Mouse (Mus musculus) hematopoietic stem cell, adult 5-6 weeks (primary cell): ENCODE results near the gene Wnt9a. TPM values are rescaled to one million over a fixed set of nuclear protein-coding genes. Genes with fewer than 3 reads are reported as not detected.
A peak's percentile ranks its signal among the peaks of the same experiment; 100 is the strongest.
"Not testable (repeated sequence)": the region's sequence is repeated elsewhere in the genome, so short reads cannot be mapped to it uniquely, and the experiment has no call there.

Experiments
- ATAC-seq, 2 experiments: fragments of 125-278 bp in 1 of 2; replicated peaks in 1 of 2; 2 replicates each; pipeline ENCODE4 v1.8.0; 2016 to 2017; ENCODE audit warnings: inconsistent platforms in 2 of 2, mild to moderate bottlenecking in 2 of 2, moderate number of reproducible peaks in 2 of 2, low read depth in 1 of 2, moderate TSS enrichment in 1 of 2; ENCODE audit not compliant: low FRiP score in 2 of 2, poor library complexity in 2 of 2, severe bottlenecking in 2 of 2, insufficient read depth in 1 of 2, low TSS enrichment in 1 of 2
- total RNA-seq: library from RNA; stranded (forward); fragments of 172-1452, 232-1000 nt; gene quantifications from 2 replicates; pipeline ENCODE4 v1.2.3, GENCODE M21; 2017

The Wnt9a gene
- total RNA-seq, 1 experiment from 2014 or later = 0.30 TPM

DNA sequence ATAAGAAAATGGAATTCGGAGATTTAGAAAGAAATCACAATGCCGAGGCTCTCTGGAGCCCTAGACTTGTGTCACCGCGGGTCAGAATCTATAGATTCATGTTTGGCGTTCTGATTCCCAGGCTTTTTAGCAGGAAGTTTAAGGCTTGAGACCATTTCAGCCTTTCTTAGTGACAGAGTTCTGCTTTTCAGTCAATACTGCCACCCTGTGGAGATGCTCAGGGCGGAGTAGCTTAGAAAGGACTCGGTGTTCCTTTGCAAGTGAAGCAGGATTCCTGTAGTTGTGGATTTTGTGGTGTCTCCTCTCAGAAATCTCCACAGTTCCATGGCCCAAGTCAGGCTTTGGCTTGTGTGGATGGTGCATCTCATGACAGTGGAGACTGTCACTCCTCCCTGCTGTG lies 8.8 kb upstream of the Wnt9a start:
- ATAC-seq = no peak

DNA sequence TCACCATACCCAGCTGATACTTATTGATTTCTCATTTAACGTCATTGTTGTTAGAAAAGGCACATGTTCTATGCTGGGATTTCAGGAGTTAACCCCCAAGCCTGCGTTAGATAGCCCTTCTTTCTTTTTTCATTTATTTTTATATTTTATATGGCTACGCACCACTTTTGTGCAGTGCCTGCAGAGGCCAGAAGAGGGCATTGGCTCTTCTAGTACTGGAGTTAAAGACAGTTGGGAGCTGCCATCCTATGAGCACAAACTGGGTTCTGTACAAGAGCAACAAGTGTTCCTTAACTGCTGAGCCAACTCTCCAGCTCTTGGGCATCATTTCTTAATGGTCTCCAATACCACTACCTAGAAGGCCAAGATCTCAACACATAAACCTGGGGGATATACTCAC lies 6.5 kb upstream of the Wnt9a start:
- ATAC-seq = no peak; a peak in 1 of 4 replicates

DNA sequence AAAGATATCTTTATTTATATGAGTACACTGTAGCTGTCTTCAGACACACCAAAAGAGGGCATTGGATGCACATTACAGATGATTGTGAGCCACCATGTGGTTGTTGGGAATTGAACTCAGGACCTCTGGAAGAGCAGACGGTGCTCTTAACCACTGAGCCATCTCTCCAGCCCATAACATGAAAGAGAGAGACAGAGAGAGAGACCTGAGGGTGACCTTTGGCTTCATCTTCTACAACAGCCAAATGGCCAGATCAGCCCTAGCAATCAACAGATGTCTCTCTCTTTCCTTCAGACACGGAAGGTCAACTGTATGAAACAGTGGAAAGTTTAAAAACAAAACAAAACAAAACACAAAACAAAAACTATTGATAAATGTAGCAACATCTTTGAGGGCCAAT lies 5.7 kb upstream of the Wnt9a start:
- not testable (repeated sequence) for ATAC-seq

DNA sequence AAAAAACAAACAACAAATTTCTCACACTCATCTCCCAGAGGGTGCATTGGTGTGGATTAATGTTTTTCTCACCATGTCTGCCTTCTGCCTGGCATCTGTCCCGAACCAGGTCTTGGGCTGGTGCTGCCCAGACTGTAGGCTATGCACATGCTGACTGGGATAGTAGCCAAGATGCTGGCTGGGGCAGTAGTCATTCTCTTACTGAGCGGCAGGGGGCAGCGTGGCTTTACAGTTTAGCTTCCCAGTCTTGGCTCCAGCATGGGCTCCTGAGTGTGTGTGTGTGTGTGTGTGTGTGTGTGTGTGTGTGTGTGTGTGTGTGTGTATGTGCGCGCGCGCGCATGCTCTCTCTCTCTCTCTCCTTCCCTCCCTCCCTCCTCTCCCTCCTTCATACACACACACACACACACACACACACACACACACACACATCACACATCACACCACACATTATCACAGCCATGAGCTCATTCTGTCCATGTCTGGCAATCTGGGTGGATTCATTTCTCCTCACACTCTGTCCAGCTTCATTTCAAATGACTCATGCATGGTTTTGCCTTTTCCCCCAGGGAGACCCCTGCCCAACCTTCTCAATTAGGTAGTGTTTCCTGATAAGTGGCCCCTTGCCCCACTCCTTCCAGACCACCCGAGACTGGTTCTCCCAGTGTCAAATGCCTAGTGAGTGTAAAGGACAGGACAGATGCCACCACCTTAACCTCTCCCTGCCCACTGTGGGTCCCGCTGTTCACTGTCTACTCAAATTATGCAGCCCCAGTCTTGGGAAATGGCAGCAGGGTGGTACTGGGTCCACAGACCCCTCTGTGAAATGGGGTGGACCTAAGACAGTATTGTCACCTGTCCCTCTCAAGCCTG lies 3.8 kb upstream of the Wnt9a start:
- ATAC-seq = peak; percentile 69 to 80

DNA sequence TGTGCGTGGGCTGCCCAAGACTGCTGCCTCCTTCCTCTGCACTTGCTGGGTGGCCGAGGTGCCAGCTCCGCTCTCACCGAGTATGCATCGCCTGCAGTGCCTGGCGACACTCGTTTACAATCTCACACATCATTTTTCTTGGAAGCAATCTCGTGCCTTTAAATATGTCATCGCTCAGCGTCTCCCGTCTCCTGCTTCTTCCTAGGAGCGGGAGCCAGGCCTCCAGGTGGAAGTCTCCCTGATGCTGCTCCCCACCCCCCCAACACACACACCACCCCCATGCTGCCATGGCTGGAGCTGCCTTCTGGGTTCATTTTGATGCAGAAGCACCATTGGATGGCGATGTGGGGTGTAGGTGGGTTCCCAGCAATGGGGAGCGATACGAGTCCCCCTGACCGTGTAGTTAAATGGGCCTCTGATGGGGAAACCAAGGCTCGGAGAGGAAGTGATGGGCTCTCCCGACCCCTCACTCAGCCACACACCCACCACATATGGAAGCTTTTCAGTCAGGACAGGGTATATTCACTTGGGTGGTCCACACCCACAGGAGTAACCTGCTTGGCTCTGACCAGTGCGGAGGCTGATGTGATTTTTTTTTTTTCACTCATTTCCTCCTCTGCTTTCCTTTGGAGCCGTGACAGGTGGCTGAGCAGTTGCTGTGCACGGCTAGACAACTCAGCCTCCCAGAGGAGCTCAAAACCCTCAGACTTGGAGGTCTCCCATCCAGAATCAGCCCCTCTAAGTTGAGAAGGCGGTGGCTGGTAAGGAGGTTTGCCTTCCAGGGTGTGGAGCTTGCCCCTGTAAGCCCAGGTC lies 1.5 kb upstream of the Wnt9a start:
- no peak for ATAC-seq

DNA sequence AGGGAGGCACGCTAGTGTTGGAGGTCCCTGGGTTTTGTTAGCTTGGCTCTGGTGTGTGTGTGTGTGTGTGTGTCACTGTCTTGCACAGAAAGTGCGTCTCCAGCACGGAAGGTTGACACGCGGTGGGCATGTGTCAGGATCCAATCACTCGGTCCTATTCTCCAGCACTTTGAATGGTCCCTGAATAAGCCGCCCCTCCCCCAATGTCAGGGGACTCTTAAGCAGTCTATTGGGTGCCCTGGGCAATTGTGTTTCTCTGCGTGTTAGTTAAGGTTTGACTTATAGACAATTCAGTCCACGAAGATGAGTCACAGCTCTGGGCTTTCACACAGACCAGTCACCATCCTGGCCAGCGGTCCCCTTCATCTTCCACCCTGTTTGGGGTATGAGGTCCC lies 910 bp upstream of the Wnt9a start:
- ATAC-seq = no peak

DNA sequence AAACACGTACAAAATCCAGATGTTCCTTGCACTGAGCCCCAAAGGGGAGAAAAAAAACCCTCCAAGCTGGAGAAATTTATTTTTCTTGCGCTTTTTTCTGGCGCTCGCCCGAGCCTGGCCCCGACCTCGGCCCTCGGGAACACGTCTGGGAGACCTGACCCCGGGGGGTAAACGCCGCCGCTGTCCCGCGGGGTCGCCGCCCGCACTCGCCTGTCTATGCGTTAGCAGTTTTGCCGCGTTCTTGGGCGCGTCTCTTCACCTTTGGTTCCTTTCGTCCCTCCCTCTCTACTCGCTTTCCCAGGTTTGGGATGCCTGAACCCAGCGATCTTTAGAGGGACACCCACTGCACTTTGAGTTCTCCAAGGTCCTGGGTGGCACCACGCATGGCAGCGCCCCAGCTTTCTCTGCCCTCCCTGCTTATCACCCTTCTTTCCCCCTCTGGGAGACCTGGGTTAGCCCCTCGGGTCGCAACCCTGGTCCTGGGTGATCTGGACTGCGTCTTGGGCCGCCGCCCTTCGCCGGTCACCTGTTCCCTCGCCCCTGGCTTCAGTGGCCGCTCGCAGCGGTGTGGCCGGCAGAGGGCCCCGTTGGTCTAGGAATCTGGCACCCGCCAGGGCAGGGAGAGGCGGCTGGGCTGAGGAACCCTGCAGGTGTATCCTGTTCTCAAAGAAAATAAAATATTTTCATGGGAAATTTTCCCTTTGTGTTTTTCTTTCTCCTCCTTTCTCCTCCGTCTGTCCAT lies 865 bp downstream of the Wnt9a start:
- ATAC-seq = peak; percentile 60 to 81

DNA sequence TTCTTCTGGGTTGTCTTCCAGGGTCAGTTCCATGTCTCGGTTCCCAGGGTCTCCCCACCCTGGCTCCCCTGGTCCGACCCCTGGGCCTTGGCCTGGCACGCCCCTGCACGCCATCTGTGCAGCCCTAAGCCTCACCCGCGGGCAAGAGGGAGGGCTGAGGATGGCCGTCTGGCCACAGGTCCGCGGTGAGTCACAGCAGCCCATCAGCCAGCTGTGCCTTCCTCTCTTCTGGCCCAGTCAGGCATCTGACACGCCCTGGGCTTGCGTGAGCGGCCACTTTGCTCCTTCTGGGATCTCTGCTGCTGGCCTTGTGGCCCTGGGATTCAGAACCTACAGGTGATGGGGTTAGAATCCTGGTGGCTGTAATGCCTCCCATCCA lies 1.4 kb downstream of the Wnt9a start:
- peak in 1 of 2 experiments; percentile 38; a peak in 2 of 4 replicates for ATAC-seq

DNA sequence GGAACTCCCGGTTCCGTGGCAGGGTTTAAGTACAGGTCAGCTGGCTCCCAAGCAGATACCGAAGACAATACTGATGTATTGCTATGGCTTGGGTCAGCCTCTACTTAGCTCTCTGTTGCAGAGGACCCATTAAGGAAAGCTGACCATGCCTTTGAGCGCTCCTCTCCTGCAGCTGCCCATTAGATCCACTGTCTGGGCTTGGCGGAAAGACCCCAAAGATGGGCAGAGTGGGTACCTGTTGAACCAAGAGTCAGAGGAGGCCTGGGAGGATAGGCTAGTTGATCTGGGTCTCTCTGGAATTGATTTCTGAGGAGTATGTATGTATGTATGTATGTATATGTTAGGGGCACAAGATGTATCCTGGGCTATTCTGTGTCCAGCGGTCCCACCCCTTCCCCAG lies 1.9 kb downstream of the Wnt9a start:
- no peak for ATAC-seq

DNA sequence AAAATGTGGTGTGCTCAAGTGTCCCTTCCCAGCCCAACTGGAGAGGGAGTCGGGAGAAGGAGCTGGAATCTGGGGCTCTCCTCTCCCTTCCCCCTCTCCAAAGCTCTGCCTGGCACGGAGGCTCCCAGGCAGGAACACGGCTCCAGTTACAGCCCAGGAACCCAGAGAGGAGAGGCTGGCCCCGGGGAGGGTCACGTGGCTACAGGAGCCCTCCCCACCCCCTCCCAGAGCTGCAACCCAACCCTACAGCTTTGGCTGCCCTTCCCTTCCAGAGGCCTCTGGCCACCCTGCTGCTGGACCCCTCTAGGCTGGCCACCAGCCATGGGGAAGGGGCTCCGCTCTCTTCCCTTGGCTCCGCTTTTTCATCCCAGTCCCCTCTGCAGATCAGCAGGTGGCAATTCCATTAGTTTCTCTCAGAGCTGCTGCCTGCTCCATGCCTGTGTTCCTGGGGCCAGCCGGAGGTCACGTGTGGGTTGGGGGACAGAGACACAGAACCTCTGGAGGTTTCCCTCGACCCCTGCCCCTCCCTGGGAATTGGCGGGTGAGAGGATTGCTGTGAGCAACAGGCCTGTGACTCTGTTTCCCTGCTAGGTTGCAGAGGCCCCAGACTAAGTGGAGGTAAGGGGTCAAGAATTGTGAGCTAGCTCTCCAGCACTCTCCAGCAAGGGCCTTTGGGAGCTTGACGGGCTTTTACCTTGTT lies 2.5 kb downstream of the Wnt9a start:
- no peak for ATAC-seq

DNA sequence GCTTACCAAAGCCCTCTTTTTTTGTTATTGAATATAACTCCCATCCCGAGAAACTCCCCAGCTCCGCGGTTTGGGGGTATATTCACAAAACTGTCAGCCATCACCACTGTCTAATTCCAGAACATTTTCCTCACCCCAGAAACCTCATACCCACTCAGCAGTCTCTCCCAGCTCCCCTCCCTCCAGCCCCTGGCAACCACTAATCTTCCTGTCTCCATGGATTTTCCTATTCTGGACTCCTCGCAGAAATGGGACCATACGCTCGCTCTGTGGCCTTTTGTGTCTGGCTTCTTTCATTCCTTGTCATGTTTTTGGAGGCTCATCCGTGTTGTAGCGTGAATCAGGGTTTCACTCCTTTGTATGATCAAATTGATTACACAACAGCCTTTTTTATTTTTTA lies 3.2 kb downstream of the Wnt9a start:
- no peak for ATAC-seq

DNA sequence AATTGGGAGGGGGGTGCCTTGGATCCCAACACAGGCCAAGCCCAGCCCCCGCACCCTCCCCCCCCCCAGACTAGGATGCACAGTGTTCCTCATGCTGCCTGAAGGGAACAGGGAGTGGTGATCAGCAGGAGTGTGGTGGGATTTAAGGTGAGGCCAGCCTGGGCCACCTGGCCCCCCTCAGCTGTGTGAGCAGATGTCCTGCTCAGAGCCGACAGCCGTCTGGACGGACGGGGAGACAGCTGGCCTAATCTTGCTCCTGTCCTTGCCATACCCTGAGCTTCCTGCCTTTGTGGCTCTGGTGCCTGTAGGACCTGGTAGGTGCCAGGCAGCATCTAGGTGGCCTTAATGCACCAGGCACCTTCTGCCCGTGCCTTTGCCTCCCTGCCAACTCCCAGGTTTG lies 5.3 kb downstream of the Wnt9a start:
- no peak for ATAC-seq

DNA sequence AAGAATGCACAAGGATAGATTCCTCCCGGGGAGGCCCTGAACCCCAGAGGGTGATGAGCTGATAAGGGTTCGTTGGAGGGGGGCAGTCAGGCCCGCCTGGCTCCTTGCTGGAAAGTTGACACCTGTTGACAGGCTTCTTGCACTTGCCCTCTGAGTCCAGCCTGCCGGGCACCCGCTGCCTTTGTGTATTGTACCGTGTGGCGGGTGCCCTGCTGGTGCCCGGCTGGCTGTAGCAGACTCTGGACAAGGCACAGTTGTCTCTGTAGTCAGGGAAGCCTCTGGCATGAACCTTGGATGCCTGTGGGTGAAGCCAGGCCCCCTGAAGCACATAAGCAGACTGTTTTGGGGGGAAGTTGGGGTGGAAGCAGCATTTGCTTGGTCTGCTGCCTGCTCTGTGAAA lies 5.8 kb downstream of the Wnt9a start:
- ATAC-seq = no peak

DNA sequence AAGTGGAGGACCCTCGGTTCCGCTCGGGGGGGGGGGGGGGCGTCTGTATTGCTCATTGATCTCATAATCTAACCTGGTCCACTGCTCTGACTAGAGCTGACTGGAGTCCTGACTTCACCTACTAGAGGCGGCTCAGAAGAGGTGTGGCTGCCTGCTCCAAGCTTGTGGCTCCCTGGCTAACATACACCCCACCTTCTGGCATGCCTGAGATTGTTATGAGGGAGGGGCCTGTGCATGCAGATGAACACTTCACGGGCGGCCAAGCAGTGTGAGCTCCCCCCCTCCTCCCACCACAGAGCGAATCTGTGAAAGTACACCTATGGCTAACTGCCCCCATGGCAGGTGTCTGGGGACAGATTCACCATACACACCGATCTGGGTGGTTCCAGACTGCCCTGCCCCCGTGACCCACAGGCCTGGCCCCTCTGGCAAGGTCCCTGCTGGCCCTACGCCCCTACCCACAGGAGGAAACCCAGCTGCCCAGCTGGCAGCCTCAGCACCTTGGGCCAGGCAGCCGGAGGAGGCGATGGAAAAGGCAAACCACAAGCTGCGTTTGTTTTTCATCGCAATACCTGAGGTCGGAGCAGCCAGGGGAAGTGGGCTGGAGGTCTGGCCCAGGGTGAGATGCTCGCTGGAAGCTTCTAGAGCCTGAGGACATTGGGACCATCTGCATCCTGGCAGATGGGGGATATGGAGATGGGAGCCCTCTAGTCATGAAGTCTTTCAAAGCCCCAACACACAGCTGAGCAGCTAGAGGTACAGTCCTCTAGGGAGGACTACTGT lies 6.5 kb downstream of the Wnt9a start:
- peak; percentile 77 to 88 for ATAC-seq

DNA sequence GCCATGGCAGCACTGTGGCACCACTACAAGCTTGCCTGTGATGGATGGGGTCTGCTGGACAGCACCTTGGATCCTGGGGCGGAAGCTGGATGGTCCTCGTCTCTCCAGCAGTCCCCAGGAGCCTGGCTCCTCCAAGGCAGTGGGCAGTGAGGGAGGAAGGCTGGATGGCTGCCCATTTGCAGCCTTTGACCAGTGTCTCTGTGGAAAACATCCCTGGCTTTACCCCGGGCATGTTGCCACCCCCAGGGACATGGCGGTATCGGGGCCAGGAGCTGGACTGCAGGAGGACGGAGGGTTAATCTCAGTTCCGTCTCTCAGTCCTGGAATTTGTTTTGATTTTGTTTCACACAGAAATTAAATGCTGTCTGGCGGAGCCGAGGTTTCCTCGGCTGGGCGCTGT lies 7.2 kb downstream of the Wnt9a start:
- no peak for ATAC-seq

DNA sequence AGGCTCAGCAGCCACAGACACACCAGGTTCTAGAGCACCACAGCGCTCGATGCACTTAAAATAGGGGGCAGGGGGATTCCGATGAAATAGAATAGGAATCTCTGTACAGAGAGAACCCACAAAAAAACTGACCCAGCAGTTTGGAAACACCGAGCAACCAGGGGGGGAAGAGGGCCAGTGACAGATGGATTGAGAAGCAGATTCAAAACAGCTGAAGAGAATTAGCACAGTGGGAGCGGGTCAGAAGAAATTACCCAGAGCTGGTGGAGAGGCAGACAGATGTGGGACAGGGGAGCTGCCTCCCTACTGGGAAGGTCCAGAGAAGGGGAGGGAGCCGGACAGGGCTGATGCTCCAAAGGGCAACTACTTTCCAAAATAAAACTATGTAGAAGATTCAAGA lies 9.8 kb downstream of the Wnt9a start:
- ATAC-seq = no peak

DNA sequence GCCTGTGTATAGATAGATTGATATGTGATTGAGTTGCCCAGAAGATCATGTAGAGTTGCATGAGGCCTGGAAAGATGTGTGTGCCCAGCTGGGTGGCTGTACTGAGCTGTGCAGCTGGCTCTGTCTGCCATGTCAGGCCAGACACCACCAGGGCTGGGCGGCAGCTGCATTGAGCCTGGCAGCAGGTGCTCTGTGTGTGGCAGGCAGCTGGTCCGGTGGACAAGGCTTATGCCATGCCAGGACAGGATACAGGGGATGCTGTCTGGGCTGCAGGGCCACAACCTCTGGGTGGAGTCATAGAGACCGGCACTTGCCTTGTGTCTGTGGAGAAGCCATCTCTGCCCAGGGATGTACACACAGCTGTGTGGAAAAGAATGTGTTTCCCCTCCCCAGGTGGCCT lies 16.3 kb downstream of the Wnt9a start:
- ATAC-seq = no peak
